Mouse (Mus musculus) embryonic fibroblast, embryonic 13.5 days (primary cell): ENCODE results near the gene Gpx3. TPM values are rescaled to one million over a fixed set of nuclear protein-coding genes. Genes with fewer than 3 reads are reported as not detected.

ENCODE experiments used
- H3K27ac ChIP-seq: 2 replicates; pipeline ENCODE4 v1.5.1; 2012; ENCODE audit warnings: low read length, control low read depth, inconsistent platforms; ENCODE audit not compliant: insufficient read depth
- H3K4me1 ChIP-seq: 2 replicates; pipeline ENCODE4 v1.6.1; 2011; ENCODE audit warnings: low read length; ENCODE audit not compliant: control insufficient read depth, insufficient read depth
- H3K4me3 ChIP-seq: 2 replicates; pipeline ENCODE4 v1.5.1; 2011; ENCODE audit warnings: mild to moderate bottlenecking, control low read depth, low read length; ENCODE audit not compliant: insufficient read depth
- CTCF ChIP-seq: IDR thresholded peaks from 2 replicates; pipeline ENCODE4 v1.5.1; 2011; ENCODE audit warnings: mild to moderate bottlenecking, control low read depth, low read length, moderate library complexity, borderline replicate concordance; ENCODE audit not compliant: insufficient read depth
- POLR2A ChIP-seq: IDR thresholded peaks from 2 replicates; pipeline ENCODE4 v1.6.1; 2011; ENCODE audit warnings: low read depth, mild to moderate bottlenecking, control low read depth, low read length, moderate library complexity
- polyA plus RNA-seq: library from polyadenylated mRNA; stranded (reverse); fragments of >200 nt; gene quantifications from 2 replicates; pipeline ENCODE4 v1.2.4, GENCODE M21; 2011; ENCODE audit warnings: low read depth; ENCODE audit not compliant: missing spikeins, insufficient read length

Gene Gpx3
- polyA plus RNA-seq, 1 experiment, result 65.8 TPM

DNA sequence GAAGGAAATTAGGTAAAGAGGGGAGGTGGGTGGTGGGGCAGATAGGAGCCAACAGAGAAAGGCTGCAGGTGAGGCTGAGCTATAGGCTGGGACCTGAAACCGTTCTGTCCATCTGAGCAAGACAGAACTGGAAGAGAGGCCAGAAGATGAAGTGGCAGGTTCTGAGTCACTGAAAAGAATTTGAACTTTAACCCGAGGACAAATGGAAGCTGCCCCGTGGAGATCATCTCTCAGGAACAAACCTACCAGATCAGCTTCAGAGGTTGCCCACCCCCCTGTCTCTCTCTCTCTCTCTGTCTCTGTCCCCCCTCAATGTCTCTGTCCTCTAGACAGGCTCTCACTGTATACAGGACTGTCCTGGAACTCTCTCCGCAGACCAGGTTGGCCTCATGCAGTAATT, 2.6 kb upstream of the Gpx3 start:
- H3K27ac ChIP-seq, result no peak overlapping the region
- H3K4me1 ChIP-seq, result no peaks in the 10 kb centered on the region
- no peak overlapping the region for H3K4me3 ChIP-seq
- TF ChIP-seq CTCF (no peak), POLR2A (no peak)

DNA sequence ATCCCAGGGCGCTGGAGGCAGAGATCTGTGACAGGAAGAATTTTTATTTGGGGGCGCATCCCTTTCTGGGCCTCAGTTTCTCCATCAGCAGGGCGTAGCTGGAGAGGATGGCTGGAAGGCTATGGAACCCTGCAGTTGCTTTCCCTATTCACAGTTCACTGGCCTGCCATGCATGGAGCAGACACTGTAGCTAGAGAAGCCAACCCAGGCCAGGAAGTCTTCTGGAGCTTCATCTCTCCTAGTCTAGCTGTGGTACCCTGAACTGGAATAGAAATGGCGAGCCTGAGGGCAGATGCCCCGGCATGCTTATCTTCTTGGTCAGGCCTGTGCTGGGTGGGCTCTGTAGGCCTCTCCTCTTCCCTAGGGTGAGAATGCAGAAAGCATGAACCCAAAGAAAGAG, 1.1 kb downstream of the Gpx3 start:
- Histone ChIP-seq H3K27ac (no peak overlapping the region), H3K4me3 (peak overlapping the region; percentile 9; the same call in 1 of the 2 replicates), H3K4me1 (no peaks in the 10 kb centered on the region)
- TF ChIP-seq CTCF, result no peak
- TF ChIP-seq POLR2A, result no peak

DNA sequence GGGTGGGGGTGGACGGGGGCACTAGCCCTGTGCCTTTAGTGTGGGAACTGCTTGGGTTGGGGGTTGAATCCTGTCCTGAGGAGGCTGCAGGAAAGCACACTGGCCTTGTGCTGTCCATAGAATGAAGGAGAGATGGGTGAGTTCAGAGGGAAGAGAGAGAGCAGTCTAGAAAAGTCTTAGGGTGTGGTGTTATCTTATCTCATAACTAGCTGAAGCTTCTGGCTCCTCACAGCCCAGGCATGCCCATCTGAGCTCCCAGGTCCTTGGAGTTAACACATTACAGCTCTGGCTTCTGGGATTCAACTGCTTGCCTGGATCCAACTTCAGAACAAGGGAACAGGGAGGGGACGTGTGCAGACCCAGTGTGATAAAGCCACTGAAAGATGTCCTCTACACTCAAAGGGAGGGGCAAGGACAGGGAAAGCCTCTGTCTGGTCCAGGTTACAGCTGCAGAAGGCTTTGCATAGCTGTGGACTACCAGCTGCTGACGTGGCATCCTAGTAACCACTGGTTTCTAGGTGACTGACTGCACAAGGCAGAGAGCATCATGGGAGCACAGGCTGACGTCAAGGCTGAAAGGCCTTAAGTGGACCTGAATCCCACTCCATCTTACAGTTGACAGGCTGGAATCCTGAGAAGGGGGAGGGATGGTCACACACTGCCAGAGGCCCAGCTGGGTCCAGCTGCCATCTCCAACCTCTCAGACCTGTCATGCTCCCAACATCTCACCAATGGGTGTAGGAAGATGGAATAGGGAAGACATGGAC, 1.9 kb downstream of the Gpx3 start:
- TF ChIP-seq CTCF (no peak), POLR2A (no peak)
- Histone ChIP-seq H3K4me1 (no peaks in the 10 kb centered on the region), H3K4me3 (no peak overlapping the region), H3K27ac (no peak overlapping the region)

DNA sequence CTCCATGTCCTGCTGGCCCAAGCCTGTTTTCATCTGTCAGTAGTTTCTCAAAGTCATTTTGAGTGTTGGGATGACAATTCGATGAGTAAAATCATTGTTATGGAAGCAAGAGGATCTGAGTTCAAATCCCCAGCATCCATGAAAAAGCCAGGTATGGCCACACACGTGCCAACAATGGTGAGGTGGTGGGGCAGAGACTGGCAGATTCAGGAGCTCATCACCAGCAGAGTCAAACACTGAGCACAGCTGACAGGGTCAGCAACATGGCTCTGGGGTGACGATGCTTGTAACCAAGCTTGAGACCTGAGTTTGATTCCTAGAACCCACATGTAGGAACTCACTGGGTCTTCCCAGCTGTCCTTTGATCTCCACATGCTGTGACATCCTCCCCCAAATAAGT, 2.8 kb downstream of the Gpx3 start:
- H3K4me3 ChIP-seq, result no peak overlapping the region
- TF ChIP-seq CTCF (no peak), POLR2A (no peak)
- H3K4me1 ChIP-seq, result no peaks in the 10 kb centered on the region
- no peak overlapping the region for H3K27ac ChIP-seq

DNA sequence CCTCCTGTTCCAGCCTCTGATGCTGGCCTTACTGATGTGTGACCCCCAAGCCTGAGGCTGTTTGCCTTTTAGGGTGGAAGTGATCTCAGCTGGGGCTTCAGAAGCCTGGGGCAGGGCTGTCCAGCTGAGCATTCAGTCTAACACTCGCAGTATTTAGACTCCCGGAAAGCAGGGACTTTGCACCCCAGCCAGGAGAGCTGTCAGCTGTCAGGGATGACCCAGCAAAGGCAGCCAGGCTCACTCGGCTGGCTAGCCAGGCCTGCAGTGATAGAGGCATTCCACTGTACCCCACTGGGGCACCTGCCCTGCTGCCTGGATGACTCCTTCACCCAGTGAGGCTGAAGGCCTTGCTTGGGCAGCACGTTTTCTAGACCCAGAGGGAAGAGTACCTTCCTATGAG, 3.7 kb downstream of the Gpx3 start:
- Histone ChIP-seq H3K4me3 (no peak overlapping the region), H3K27ac (no peak overlapping the region), H3K4me1 (no peaks in the 10 kb centered on the region)
- TF ChIP-seq POLR2A, result no peak
- no peak for TF ChIP-seq CTCF

DNA sequence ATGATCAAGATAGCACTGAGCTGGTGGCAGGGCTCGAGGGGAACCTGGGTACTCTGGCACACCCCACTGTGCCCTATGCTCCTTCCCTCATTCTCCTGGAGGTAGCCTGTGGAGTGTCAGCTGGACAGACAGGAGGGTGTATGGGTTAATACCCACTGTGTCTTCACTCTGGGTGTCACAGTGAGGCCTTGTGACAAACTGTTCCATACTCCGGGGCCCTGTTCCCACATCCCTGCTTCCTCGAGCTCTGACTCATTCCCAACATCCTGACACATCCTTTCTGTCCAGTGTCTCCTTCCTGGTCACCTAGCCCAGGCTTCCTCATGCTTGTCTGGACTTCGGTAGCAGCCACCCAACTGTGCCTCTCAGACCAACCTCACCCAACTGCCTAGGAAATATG, 4.2 kb downstream of the Gpx3 start:
- no peak overlapping the region for H3K27ac ChIP-seq
- TF ChIP-seq POLR2A (no peak), CTCF (no peak)
- H3K4me3 ChIP-seq, result no peak overlapping the region
- H3K4me1 ChIP-seq, result no peaks in the 10 kb centered on the region

DNA sequence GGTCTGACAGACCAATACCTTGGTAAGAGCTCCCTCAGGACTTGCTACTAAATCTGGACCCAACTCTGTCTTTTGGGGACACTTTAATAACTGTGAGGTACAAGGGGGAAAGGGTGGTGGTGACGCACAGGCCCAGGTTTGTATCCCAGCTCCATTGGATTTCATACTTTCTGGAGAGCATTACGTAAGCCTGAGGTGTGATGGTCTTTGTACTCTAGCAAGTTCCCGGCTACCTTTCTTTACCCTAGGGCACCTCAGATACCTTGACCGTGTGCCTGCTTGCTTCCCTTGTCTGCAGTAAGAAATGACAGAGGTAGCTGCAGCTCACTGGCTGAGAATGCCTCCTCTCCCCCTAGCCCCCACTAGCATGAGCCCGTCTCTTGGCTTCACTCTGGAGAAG, 5.0 kb downstream of the Gpx3 start:
- TF ChIP-seq POLR2A, result no peak
- TF ChIP-seq CTCF, result no peak

DNA sequence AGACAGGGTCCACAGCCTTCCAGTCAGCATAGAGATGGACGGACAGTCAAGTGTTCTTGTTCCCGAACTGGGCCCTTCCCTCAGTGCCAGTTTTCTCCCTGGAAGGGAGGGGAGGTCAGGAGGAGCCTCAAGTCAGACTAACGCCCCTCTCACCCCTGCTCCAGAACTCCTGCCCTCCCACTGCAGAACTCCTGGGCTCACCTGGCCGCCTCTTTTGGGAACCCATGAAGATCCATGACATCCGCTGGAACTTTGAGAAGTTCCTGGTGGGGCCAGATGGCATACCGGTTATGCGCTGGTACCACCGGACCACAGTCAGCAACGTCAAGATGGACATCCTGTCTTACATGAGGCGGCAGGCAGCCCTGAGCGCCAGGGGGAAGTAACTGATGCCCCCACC, 7.0 kb downstream of the Gpx3 start:
- H3K4me1 ChIP-seq, result no peaks in the 10 kb centered on the region
- no peak overlapping the region for H3K4me3 ChIP-seq
- H3K27ac ChIP-seq, result no peak overlapping the region
- TF ChIP-seq POLR2A (no peak), CTCF (no peak)

More for the DNA sequence above, 5.0 kb downstream of the Gpx3 start:
- Histone ChIP-seq H3K27ac (no peak overlapping the region), H3K4me1 (no peaks in the 10 kb centered on the region), H3K4me3 (no peak overlapping the region)

DNA sequence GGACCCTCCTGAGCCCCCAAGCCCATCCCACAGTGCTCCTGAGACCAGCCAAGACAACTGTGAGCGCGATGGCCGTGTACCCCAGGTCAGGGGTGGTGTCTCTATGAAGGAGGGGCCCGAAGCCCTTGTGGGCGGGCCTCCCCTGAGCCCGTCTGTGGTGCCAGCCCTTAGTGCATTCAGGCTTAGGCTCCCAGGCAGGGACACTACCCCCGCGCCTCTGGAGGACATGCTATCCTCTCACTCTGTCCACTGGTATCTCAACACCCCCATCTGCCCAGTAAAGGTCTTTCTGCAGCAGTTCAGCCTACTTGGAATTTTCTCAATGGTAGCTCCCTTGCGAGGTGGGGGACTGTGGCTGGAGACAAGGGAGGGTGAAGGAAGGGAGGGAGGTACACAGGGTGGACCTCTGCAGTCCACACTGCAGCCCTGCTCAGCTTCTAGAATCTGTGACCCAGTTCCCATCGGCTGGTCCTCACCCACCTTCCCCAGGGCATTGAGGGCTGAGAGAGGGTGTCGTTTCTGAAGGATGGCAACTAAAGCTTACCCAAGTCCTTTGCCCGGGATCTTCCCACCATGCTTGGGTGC, 7.9 kb downstream of the Gpx3 start:
- no peak overlapping the region for H3K27ac ChIP-seq
- TF ChIP-seq POLR2A, result no peak
- no peak for TF ChIP-seq CTCF
- H3K4me3 ChIP-seq, result no peak overlapping the region
- no peaks in the 10 kb centered on the region for H3K4me1 ChIP-seq

DNA sequence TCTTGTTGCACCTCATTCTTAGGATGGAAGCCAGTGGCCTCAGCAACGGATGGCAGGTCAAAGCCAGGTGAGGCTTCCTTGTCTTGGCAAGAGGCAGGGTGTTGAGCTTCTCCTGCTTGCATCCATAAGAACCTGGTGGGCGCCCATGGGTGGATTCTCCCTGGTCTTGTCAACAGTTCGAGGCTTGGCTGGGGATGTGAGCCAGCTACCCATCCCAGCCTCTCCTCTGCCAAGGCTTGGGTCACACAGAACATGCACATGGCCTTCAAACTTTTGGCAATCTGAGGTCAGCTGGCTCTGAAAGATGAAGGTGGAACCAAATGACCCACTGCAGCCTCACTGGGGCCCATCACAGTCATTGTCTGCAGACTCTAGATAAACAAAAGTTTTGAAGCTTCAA, 8.9 kb downstream of the Gpx3 start:
- H3K27ac ChIP-seq, result no peak overlapping the region
- no peaks in the 10 kb centered on the region for H3K4me1 ChIP-seq
- no peak for TF ChIP-seq POLR2A
- no peak for TF ChIP-seq CTCF
- H3K4me3 ChIP-seq, result no peak overlapping the region
